Mouse (Mus musculus) brain, adult 10 weeks (tissue): ENCODE measurements around the gene Olfr803. TPM values are rescaled to one million over a fixed set of nuclear protein-coding genes. Genes with fewer than 3 reads are reported as not detected.

Experiments
- polyA plus RNA-seq: library from polyadenylated mRNA; stranded (reverse); fragments of 350-450 nt; fragmentation: Illumina TruSeq; extraction: RNeasy Lipid Tissue Mini Kit (QIAGEN cat#74804); gene quantifications from one replicate; pipeline ENCODE4 v1.2.3, GENCODE M21; 2015; ENCODE audit warnings: low read depth, low replicate concordance

Olfr803 gene
- not detected for polyA plus RNA-seq

DNA sequence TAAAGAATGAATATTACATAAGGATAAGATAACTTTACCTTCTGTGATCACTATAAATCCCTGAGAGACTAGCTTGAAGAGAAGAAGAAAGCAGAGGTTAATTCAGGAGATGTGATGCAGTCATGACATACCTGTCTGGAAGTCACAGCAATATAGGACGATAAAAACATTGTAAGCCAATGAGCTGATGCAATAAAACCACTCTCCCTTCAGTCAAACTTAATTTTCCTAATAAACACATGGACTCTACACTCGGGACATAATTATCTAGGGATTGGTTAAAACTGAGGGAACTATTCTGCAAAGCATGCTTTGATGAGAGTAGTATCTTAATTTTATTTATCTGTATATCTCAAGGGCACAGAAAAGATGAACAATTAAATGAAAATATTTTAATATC, at the start of gene Olfr803:
Gene Olfr803 (minus strand): TSS at position 101 of the 400 bp plus-strand sequence.

GRCm38 (mm10) chr10:129741821-129742220, 47.7 kb upstream of the Olfr803 start, which contains the start of gene Olfr806:
TSS of gene Olfr806 (minus strand) at chr10:129741921.

DNA sequence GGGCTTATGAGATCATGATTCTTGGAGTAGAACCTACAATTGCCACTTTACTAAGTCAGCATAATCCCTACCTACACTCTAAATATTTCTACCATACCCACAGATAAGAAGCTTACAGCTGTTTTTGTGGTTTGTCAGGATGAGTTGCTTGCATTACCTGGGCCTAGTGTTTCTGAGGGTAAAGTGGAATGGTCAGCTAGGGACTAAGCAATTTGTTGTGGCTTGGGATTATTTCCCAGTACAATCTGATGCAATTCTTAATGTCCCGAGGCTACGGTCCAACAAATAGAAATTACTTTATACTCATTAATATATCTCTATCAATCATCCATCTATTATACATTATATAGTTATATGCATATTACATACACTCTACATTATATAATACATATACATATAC, 35.2 kb upstream of the Olfr803 start, which contains the start of gene Olfr805:
Gene Olfr805 (minus strand): TSS at position 101 of the 400 bp plus-strand sequence.

GRCm38 (mm10) chr10:129702910-129703309, 8.8 kb upstream of the Olfr803 start, which contains the start of gene Olfr804:
TSS of gene Olfr804 (plus strand) at chr10:129703210.

GRCm38 (mm10) chr10:129688069-129688468, 6.0 kb downstream of the Olfr803 start, which contains the start of gene Olfr802:
TSS of gene Olfr802 (minus strand) at chr10:129688169.

DNA sequence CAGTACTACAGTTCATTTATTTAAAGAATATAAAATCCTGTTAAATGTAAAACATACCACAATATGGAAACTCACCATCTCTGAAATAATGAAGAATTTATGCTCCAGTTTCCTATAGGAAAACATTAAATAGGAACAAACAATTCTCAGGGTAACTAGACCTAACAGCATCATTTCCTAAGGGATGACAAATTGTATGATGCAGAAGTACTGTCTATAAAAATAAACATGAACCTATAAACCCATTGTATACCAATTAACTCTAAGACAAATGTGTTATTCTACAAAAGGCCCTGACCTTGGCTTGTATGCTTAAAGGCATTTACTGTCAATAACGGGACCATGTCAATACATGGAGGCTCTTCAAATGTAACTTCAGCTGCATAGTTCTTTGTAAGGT, 20.3 kb downstream of the Olfr803 start, which contains the start of gene Olfr801:
Gene Olfr801 (minus strand): TSS at position 101 of the 400 bp plus-strand sequence.

DNA sequence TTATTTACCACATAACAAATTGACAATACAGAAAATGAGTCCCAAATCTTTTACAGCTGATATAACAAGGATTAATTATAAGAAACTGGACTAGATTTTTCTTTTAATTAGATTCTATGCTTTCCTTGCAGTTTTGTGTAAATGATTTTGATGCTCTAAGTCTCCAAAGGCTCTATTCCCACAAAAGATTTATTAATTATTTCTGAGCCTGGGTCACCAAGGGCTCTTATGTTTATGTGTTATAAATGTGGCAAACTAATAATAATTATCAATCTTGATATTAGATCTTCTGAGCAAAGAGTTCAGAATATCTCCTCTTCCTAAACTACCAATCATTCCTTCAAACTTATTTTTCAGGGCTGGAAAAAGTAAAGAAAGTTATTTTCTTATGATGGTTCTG, 36.7 kb downstream of the Olfr803 start, which contains the start of gene Olfr800:
Gene Olfr800 (plus strand): TSS at position 301 of the 400 bp plus-strand sequence.

Other genes with a start within 250 kb of the Olfr803 start
- gene Olfr787, start 232.4 kb downstream of the Olfr803 start, polyA plus RNA-seq, result not detected
- not detected for gene Olfr788, start 223.3 kb downstream of the Olfr803 start, polyA plus RNA-seq
- gene Olfr789, start 209.5 kb downstream of the Olfr803 start, polyA plus RNA-seq, result not detected
- not detected for gene Olfr790, start 195.8 kb downstream of the Olfr803 start, polyA plus RNA-seq
- not detected for gene Olfr791, start 172.5 kb downstream of the Olfr803 start, polyA plus RNA-seq
- not detected for gene Olfr792, start 155.1 kb downstream of the Olfr803 start, polyA plus RNA-seq
- not detected for gene Olfr794, start 126.6 kb downstream of the Olfr803 start, polyA plus RNA-seq
- not detected for gene Olfr796, start 81.7 kb downstream of the Olfr803 start, polyA plus RNA-seq
- gene Olfr798, start 66.4 kb downstream of the Olfr803 start, polyA plus RNA-seq, result not detected
- not detected for gene Olfr799, start 56.8 kb downstream of the Olfr803 start, polyA plus RNA-seq
- gene Olfr800, start 36.6 kb downstream of the Olfr803 start, polyA plus RNA-seq, result not detected
- gene Olfr801, start 20.4 kb downstream of the Olfr803 start, polyA plus RNA-seq, result not detected
- not detected for gene Olfr802, start 6.1 kb downstream of the Olfr803 start, polyA plus RNA-seq
- not detected for gene Olfr804, start 8.9 kb upstream of the Olfr803 start, polyA plus RNA-seq
- not detected for gene Olfr805, start 35.1 kb upstream of the Olfr803 start, polyA plus RNA-seq
- not detected for gene Olfr806, start 47.6 kb upstream of the Olfr803 start, polyA plus RNA-seq
- not detected for gene Olfr807, start 63.5 kb upstream of the Olfr803 start, polyA plus RNA-seq
- gene Olfr808, start 71.2 kb upstream of the Olfr803 start, polyA plus RNA-seq, result not detected
- not detected for gene Olfr809, start 80.4 kb upstream of the Olfr803 start, polyA plus RNA-seq
- gene Olfr810, start 100.6 kb upstream of the Olfr803 start, polyA plus RNA-seq, result not detected
- not detected for gene Olfr811, start 110.1 kb upstream of the Olfr803 start, polyA plus RNA-seq
- gene Olfr812, start 151.8 kb upstream of the Olfr803 start, polyA plus RNA-seq, result not detected
- not detected for gene Olfr813, start 161.1 kb upstream of the Olfr803 start, polyA plus RNA-seq
- gene Olfr814, start 185.6 kb upstream of the Olfr803 start, polyA plus RNA-seq, result not detected
- not detected for gene Olfr815, start 211.6 kb upstream of the Olfr803 start, polyA plus RNA-seq
- gene Olfr816, start 221.3 kb upstream of the Olfr803 start, polyA plus RNA-seq, result not detected